Mouse (Mus musculus) Patski (cell line): ENCODE data around the gene Sult3a2. TPM values are rescaled to one million over a fixed set of nuclear protein-coding genes. Genes with fewer than 3 reads are reported as not detected.
"Not testable (repeated sequence)": the region's sequence is repeated elsewhere in the genome, so short reads cannot be mapped to it uniquely, and the experiment has no call there.

Experiments
- ATAC-seq: fragments of 100-300 bp; one replicate; pipeline ENCODE4 v1.8.0; 2021
- CTCF ChIA-PET: fragments of 350-600 bp; sonication (Branson Sonifier 250); formaldehyde crosslinking; loops from one replicate; lab custom pipeline; 2022; ENCODE audit warnings: inconsistent platforms; lab: Charles Lee
- POLR2A ChIA-PET: fragments of 350-600 bp; sonication (Branson Sonifier 250); formaldehyde crosslinking; loops from one replicate; lab custom pipeline; 2022; ENCODE audit warnings: antibody characterized with exemption, inconsistent platforms; lab: Charles Lee
- DNase-seq: peaks from one replicate; pipeline ENCODE4 v3.0.0-alpha.2; 2011; ENCODE audit warnings: low read depth, low spot score
- H3K27me3 ChIP-seq: fragments of 371-371 bp; one replicate; pipeline ENCODE4 v1.5.1; 2021
- CTCF ChIP-seq: fragments of 100-300 bp; IDR thresholded peaks from one replicate; pipeline ENCODE4 v1.5.1; 2021
- in situ Hi-C: fragments of 300-500 bp; cut with MboI; formaldehyde crosslinking; loops from 3 replicates; pipeline ENCODE4 v1.11.1; 2018; ENCODE audit warnings: low pct_unique_long_range_greater_than_20kb, mixed read lengths
- polyA plus RNA-seq: library from polyadenylated mRNA; unstranded; gene quantifications from one replicate; pipeline ENCODE4 v1.2.3, GENCODE M21; 2021

Sult3a2 gene
- polyA plus RNA-seq: not detected

DNA sequence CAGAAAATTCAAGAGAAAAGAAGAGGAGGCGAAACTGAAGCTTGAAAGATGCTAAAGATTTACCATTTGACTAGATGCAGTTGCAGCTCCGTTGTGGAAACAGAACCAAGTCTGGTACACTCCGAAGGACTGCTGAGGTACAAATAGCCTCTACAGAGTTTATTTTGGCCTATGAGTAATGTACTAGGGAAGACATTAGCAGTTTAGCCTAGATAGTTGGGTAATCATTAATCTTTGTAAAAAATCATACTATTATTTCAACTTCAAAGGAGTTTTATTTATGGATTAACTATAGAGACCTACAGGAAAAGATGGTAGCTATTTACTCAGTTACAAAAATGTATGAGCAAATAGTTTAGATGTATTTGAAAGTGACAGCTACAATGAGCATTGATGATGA, at the start of gene Sult3a2:
Sult3a2 (minus strand) TSS at position 101 of the 400 bp plus-strand sequence.
- in situ Hi-C loops: no loop called here
- CTCF ChIA-PET: no interaction called here
- no peak for DNase-seq
- no peak for TF ChIP-seq CTCF
- no peak for ATAC-seq
- POLR2A ChIA-PET: interaction anchor here (0.6 kb wide), 1 partner anchor 159 kb away, joined by 3 read pairs; no protein-coding TSS in a partner anchor
- H3K27me3 ChIP-seq: peaks cover 3% of the 10 kb centered on the region

DNA sequence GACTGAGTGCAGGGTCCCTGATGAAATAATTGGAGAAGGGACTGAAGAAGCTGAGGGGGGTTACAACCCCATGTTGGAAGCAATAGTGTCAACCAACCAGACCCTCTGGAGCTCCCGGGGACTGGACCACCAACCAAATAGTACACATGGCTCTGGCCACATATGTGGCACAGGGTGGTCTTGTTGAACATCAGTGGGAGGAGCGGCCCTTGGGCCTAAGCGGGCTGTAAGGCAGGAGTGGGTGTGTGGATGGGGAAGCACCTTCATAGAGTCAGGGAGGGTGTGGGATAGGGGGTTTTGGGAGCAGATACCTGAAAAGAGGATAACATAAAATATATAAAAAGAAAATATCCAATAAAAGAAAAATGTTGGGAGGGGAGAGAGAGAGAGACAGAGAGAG, 34.4 kb upstream of the Sult3a2 start:
- no peak for DNase-seq
- ChIA-PET CTCF (no interaction called here), POLR2A (no interaction called here)
- TF ChIP-seq CTCF: no peak
- no peak for ATAC-seq
- peaks cover 7% of the 10 kb centered on the region for H3K27me3 ChIP-seq
- in situ Hi-C loops: no loop called here

DNA sequence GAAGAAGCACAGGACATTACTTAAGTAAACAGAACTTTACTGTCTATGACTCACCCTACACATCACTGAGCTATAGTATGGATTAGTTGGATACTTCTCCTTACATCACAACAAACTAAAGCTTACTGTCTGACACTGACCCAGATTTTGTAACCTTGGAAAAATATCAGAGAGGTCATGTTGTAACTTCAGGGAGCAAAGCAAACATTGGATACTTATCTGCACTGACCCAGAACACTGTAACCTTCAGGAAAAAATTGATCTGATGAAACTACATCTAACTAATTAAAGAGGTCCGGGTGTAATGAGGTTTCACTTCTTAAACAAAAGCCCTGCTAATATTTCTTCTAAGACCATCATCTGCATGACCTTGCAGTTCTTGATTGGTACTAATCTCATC, 30.4 kb upstream of the Sult3a2 start:
- peaks cover 7% of the 10 kb centered on the region for H3K27me3 ChIP-seq

DNA sequence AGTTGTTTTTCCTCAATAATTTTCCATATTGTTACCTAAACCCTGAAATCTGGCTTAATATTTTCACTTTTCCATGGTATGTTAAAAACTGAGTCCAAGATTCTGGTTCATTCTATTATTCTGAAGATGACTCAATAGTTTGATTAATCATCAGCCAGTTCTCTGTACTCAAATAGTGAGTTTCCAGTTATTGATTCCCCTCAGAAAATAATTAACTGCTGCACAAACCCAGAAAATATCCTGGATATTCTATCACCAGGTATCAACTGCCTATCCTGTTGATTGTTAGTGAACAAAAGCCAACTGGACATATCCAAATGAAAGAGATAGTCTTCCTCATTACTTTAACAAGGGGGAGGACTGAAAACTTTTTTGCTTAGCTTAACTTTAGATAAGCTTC, 27.8 kb upstream of the Sult3a2 start:
- no peak for TF ChIP-seq CTCF
- in situ Hi-C loops: no loop called here
- peaks cover 7% of the 10 kb centered on the region for H3K27me3 ChIP-seq
- ChIA-PET CTCF (no interaction called here), POLR2A (no interaction called here)
- DNase-seq (no peak), ATAC-seq (no peak)

More for the DNA sequence above, 30.4 kb upstream of the Sult3a2 start:
- DNase-seq: no peak
- no peak for TF ChIP-seq CTCF
- in situ Hi-C loops: no loop called here
- ChIA-PET CTCF (no interaction called here), POLR2A (no interaction called here)
- ATAC-seq: no peak

DNA sequence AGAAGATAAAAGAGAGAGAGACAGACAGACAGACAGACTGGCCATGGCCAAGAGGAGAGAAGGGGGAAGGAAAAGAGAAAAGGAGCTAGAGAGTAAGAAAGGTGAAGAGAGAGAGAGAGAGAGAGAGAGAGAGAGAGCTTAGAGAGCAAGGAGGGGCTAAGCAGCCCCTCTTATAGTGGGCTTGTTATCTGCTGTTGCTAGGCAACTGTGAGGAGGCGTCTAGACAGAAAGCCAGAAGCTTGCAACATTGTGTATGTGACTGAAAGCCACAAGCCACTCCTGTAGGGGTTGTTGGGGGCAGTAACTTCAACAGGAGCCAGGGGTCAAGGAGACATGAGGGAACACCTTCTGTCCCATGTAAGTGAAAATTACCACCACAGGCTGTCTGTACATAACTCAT, 25.3 kb upstream of the Sult3a2 start:
- no peak for TF ChIP-seq CTCF
- DNase-seq (no peak), ATAC-seq (no peak)
- H3K27me3 ChIP-seq: peaks cover 7% of the 10 kb centered on the region
- ChIA-PET CTCF (no interaction called here), POLR2A (no interaction called here)
- in situ Hi-C loops: no loop called here

DNA sequence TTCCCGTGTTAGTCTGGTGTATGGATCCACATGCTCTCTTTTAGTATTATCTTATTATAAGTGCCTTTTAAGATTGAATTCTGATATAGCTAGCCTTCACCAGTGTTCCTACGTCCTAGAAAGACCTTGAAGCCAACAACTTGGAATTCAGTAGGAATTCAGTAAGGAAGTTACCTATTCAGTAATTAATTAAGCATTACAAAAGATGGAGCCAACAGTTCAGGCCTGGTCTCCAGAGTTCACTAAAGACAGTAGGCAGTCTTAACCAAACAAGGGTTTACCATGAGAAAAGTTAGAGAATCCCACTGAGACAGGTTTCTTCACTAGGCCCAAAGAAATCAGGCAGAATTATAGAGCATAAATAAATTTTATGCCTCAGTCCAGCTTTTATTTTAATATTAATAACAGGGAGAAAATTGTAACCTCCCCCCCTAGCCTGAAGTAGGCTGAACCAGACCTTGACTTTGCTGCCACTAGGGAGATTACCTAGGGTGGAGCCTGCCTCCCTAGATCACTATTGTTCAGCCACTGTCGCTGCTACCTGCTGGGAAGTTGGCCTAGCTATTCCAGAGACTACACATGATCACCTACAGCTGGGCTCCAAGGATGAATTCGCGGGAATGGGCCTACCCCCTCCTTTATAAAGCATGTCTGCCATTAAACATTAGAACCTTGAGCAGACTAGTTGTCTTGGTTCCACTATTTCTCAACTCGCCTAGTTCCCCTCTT, 10.9 kb upstream of the Sult3a2 start:
- ATAC-seq, in situ Hi-C loops, POLR2A ChIA-PET, DNase-seq, CTCF ChIA-PET, H3K27me3 ChIP-seq: not testable (repeated sequence)

DNA sequence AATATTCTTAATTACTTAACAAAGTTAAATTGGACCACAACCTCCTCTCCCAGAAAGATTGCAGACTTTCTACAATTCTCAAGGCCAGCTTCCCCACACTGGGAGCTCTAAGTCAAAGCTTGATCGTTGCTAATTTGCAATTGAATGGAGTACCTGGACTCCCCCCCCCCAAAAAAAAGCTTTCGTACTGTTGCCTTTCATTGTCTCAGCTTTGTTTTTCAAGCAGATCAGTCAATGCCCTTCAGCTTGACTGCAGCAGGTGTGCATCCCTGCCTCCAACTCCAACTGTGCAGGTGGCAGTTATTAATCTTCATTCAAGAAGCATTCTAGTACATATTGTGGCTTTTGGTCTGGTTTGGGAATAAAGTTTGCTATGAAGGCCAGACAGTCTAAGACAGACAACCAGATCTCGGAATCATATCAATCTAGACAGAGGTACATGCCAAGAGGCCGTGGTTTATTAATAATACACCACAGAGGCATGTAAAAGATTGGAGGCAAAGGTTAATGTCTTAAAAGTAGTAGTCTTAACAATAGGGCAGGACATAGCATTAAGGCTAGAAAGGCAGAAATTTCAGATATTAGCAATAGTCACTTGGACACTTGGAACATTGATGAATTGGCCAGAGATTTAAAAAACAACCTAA, 9.9 kb upstream of the Sult3a2 start:
- POLR2A ChIA-PET, CTCF ChIA-PET, in situ Hi-C loops, DNase-seq, ATAC-seq, H3K27me3 ChIP-seq: not testable (repeated sequence)

DNA sequence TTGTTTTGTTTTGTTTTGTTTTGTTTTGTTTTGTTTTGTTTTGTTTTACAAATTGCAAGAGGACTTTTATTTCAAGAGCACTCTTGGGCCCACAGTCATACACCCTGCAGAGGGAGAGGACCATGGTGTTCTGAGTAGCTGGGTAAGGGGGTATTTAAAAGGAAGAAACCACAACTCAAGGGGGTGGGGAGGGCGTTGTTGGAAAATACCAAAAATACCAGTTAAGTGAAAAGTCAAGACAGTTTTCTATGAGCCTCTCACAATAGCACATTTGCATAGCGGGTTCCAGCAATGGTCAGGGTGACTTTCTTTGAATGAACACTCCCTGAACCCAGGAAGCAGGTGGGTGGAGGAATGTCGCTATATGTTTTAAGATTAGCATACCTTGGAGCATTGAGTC, 5.7 kb upstream of the Sult3a2 start:
- CTCF ChIA-PET, H3K27me3 ChIP-seq, in situ Hi-C loops, ATAC-seq, POLR2A ChIA-PET, DNase-seq: not testable (repeated sequence)

DNA sequence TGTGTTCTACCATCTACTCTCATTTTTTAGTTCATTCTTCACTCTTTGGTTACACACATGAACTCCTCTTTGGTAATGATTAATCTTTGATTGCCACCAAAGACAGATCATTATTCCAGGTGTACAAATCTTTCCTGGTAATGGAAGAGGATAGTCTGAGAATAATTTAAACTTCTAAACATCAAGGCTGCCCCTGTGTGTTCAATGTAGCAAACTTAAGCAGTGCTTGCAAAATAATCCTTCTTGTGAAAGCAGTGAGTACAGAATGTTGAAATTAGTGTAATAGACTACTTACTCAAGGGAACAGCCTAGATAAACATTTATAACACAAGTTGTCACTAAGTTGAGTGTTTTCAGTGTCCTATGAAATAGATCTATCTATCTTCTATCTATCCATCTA, 1.0 kb upstream of the Sult3a2 start:
- ATAC-seq (no peak), DNase-seq (no peak)
- ChIA-PET CTCF (no interaction called here), POLR2A (no interaction called here)
- peaks cover 3% of the 10 kb centered on the region for H3K27me3 ChIP-seq
- in situ Hi-C loops: no loop called here
- no peak for TF ChIP-seq CTCF

DNA sequence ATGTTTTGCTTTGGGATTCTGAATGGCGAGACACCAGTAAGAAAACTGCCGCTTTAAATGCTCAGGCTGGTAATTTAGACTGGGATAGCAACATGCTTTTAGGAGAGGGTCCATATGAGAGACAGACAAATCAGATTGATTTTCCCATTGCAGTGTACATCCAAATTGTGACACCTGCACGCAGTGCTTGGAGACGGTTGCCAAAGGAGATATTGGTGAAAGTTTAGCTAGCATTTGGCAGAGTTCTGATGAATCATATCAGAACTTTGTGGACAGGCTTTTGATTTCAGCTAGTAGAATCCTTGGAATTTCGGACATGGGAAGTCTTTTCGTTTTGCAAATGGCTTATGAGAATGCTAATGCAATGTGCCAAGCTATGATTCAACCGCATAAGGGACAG, 51.3 kb downstream of the Sult3a2 start:
- ATAC-seq, DNase-seq, CTCF ChIA-PET, H3K27me3 ChIP-seq, POLR2A ChIA-PET, in situ Hi-C loops: not testable (repeated sequence)

DNA sequence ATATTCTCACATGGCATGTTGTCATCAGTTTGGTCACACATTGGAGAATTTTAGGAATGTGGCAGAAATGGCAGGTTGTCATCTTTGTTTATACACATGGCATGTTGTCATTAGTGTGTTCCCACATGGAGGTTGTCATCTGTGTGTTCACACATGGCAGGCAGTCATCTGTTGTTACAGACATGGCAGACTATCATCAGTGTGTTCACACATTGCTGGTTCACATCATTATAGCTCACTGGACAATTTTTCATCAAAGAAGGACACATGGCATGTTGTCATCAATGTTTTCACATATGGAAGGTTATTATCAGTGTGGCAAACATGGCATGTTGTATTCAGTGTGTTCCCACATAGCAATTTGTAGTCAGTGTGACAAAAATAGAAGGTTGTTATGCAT, 53.3 kb downstream of the Sult3a2 start:
- CTCF ChIA-PET: no interaction called here
- DNase-seq (no peak), ATAC-seq (no peak)
- no peaks in the 10 kb centered on the region for H3K27me3 ChIP-seq
- no peak for TF ChIP-seq CTCF
- in situ Hi-C loops: no loop called here
- POLR2A ChIA-PET: no interaction called here
